Mouse (Mus musculus) ES-Bruce4 (cell line): ENCODE results near the gene Ccdc73.

Source experiments
- CTCF ChIP-seq: IDR thresholded peaks from one replicate; pipeline ENCODE4 v1.8.1; 2011; ENCODE audit warnings: low read depth, low read length
- EP300 ChIP-seq: IDR thresholded peaks from 2 replicates; pipeline ENCODE4 v1.6.1; 2011; ENCODE audit warnings: low read depth, low read length; ENCODE audit not compliant: insufficient read depth
- POLR2A ChIP-seq: IDR thresholded peaks from one replicate; pipeline ENCODE4 v1.8.1; 2011; ENCODE audit warnings: low read length; ENCODE audit not compliant: insufficient read depth

GRCm38 (mm10) chr2:104859060-104859459 lies 8.5 kb upstream of the Ccdc73 start:
- TF ChIP-seq EP300, result peak; percentile 56; the same call in 1 of the 2 replicates
- TF ChIP-seq POLR2A, result no peak
- TF ChIP-seq CTCF, result no peak
